Mouse (Mus musculus): Measurements from ENCODE around the gene Fus. TPM values are rescaled to one million over a fixed set of nuclear protein-coding genes. Genes with fewer than 3 reads are reported as not detected.
"Not testable (repeated sequence)": the region's sequence is repeated elsewhere in the genome, so short reads cannot be mapped to it uniquely, and the experiment has no call there.

Fus gene
- polyA plus RNA-seq, 1 experiment from 2014 or later, result 62.7 TPM

DNA sequence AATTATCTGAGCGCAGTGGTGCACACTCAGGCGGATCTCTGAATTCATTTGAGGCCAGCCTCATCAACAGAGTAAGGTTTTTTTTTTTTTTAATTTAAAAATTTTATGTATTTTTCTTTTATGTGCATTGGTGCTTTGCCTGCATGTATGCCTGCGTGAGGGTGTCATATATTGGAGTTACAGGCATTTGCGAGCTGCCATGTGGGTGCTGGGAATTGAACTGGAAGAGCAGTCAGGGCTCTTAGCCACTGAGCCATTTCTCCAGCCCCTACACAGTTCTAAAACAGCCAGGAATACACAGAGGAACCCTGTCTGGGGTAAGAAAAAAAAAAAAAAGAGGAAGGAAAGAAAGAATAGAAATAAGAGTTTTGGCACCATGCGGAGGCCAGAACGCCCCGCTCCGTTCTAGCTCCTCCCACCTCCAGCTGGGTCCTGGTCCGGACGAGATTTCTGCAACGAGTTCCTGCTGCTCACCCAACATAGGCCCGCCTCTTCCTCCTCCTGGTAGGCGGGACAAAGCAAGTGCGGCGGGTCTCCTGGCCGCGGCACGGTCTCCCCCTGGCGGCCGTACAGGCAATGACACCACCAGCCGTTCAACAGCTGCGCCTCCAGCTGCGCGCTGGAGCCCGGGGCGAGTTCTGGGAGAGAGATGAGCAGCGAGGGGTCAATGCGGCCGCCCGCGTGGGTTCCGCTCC, 32.1 kb upstream of the Fus start:
- Histone ChIP-seq H3K27ac (replicated peaks; ENCODE audit: low read depth, low read length) (no peak overlapping the region), H3K4me2 (ENCODE audit: low read depth, severe bottlenecking) (peak overlapping the region; percentile 96), H3K27me3 (ENCODE audit: control insufficient read depth, insufficient read depth, low read length) (peaks cover 2% of the 10 kb centered on the region; the same call in 1 of the 2 replicates), H3K4me3 (ENCODE audit: low read depth, low read length) (peak overlapping the region; percentile 72), H3K9me3 (ENCODE audit: control insufficient read depth, low read length) (no peaks in the 10 kb centered on the region), H3K9ac (ENCODE audit: low read length) (peak overlapping the region; percentile 75), H3K4me1 (ENCODE audit: control insufficient read depth, insufficient read depth, low read length) (0 out of 2 replicates have a peak, but pooled peaks cover 3% of the 10 kb centered on the region), H3K36me3 (ENCODE audit: control insufficient read depth, insufficient read depth, low read length) (no peaks in the 10 kb centered on the region)
- DNase-seq (ENCODE audit: low spot score) (peak; percentile 96), ATAC-seq (ENCODE audit: insufficient number of reproducible peaks, low FRiP score, low TSS enrichment, low read depth) (peak; percentile 93)
- WGBS, result 7% methylated on average over 32 of the region's 32 CpGs

DNA sequence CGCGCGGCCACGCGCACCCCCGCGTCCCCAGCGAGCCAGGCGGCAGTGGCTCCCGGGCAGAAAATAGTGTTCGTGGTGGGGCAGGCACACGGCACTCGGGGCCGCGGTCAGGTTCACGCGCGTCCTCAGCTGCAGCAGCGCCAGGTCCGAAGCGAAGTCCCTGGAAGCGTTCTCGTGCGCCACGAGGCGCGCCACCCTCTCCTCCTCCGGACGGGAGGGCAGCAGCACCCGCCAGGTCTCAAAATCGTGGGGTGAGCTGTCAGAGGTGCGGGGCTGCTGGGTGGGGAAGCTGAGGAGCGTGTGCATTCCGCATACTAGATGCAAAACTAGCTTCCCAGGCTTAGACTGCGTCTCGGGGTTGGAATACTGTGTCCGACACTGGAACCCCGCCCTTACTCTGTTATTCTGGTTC, 31.5 kb upstream of the Fus start:
- Histone ChIP-seq H3K27ac (replicated peaks; ENCODE audit: low read depth, low read length) (no peak overlapping the region), H3K9me3 (ENCODE audit: control insufficient read depth, low read length) (no peaks in the 10 kb centered on the region), H3K4me2 (ENCODE audit: low read depth, severe bottlenecking) (peak overlapping the region; percentile 96), H3K36me3 (ENCODE audit: control insufficient read depth, insufficient read depth, low read length) (no peaks in the 10 kb centered on the region), H3K4me3 (ENCODE audit: low read depth, low read length) (peak overlapping the region; percentile 72), H3K27me3 (ENCODE audit: control insufficient read depth, insufficient read depth, low read length) (no peaks in the 10 kb centered on the region), H3K4me1 (ENCODE audit: control insufficient read depth, insufficient read depth, low read length) (0 out of 2 replicates have a peak, but pooled peaks cover 3% of the 10 kb centered on the region), H3K9ac (ENCODE audit: low read length) (peak overlapping the region; percentile 75)
- no peak for DNase-seq (ENCODE audit: low spot score)
- WGBS, result 1% methylated on average over 36 of the region's 38 CpGs
- 0 out of 2 replicates have a peak, but pooled peaks have one; percentile 9 for ATAC-seq (ENCODE audit: insufficient number of reproducible peaks, low FRiP score, low TSS enrichment, low read depth)

DNA sequence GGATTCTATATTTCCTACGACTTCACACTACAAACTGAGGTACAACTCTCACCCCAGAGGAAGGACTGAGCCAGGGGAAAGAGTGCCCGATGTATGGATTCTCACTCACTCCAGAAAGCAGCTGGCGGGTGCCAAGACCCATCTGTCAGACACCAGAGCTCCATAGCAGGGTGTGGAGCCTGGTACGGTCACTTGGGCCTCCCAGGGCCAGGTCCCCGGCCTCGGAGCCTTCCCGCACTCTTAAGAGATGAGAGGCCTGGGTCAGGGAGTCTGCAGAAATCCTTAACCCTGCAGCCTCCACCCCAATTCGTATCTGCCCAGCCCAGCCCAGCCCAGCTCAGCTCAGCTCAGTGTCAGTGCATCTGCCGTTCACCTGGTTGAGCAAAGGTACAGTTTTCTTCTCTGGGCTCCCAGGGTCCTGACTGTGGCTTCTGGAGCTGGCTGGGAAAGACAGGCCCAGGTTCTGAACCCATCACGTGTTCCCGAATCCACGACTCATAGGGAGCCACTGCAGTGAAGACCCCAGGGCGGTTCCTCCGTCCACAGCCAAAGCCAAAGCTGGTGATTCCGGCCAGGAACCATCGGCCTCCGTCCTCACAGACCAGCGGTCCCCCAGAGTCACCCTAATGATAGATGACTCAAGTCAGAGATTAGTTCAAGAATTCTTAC, 30.9 kb upstream of the Fus start:
- H3K36me3 ChIP-seq (ENCODE audit: control insufficient read depth, insufficient read depth, low read length), result no peaks in the 10 kb centered on the region
- peak overlapping the region; percentile 75 for H3K9ac ChIP-seq (ENCODE audit: low read length)
- peak overlapping the region; percentile 96 for H3K4me2 ChIP-seq (ENCODE audit: low read depth, severe bottlenecking)
- no peak overlapping the region for H3K27ac ChIP-seq (replicated peaks; ENCODE audit: low read depth, low read length)
- H3K9me3 ChIP-seq (ENCODE audit: control insufficient read depth, low read length), result no peaks in the 10 kb centered on the region
- H3K27me3 ChIP-seq (ENCODE audit: control insufficient read depth, insufficient read depth, low read length), result no peaks in the 10 kb centered on the region
- ATAC-seq (ENCODE audit: insufficient number of reproducible peaks, low FRiP score, low TSS enrichment, low read depth) (no peak), DNase-seq (ENCODE audit: low spot score) (no peak)
- peak overlapping the region; percentile 72 for H3K4me3 ChIP-seq (ENCODE audit: low read depth, low read length)
- WGBS, result 54% methylated on average over 18 of the region's 18 CpGs
- 0 out of 2 replicates have a peak, but pooled peaks cover 3% of the 10 kb centered on the region for H3K4me1 ChIP-seq (ENCODE audit: control insufficient read depth, insufficient read depth, low read length)

DNA sequence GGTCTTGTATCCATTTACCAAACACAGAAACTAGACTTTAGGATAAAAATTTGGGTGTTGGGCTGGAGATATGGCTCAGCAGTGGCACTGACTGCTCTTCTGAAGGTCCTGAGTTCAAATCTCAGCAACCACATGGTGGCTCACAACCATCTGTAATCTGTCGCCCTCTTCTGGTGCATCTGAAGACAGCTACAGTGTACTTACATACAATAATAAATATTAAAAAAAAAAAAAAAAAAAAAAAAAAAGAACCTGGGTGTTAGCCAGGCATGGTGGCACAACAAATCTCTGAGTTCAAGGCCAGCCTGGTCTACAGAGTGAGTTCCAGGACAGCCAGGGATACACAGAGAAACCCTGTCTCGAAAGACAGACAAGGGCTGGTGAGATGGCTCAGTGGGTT, 25.2 kb upstream of the Fus start:
- 58% methylated on average over 2 of the region's 2 CpGs for WGBS
- not testable (repeated sequence) for DNase-seq (ENCODE audit: low spot score); H3K9me3 ChIP-seq (ENCODE audit: control insufficient read depth, low read length); H3K27ac ChIP-seq (replicated peaks; ENCODE audit: low read depth, low read length); H3K36me3 ChIP-seq (ENCODE audit: control insufficient read depth, insufficient read depth, low read length); H3K4me1 ChIP-seq (ENCODE audit: control insufficient read depth, insufficient read depth, low read length); H3K4me2 ChIP-seq (ENCODE audit: low read depth, severe bottlenecking); H3K9ac ChIP-seq (ENCODE audit: low read length); H3K4me3 ChIP-seq (ENCODE audit: low read depth, low read length); ATAC-seq (ENCODE audit: insufficient number of reproducible peaks, low FRiP score, low TSS enrichment, low read depth)
- peaks cover 18% of the 10 kb centered on the region for H3K27me3 ChIP-seq (ENCODE audit: control insufficient read depth, insufficient read depth, low read length)

DNA sequence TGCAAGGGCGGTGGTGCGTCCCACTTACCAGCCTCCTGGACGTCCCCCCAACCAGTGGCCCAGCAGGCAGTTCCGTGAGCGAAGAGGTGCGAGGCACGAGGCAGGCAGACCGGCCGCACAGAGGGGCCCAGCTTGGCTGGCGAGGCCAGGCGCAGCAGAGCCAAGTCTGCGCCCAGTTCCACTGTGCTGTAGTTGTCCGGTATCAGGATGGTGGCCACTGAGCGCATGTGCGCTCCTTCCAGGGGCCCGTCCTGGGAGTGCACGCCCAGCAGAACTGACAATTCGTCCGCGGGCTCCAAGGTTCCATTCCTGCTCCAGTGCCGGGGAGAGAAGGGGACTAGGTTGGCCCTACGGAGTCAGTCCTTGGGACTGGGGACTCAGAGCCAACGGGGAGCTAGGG, 22.6 kb upstream of the Fus start:
- DNase-seq (ENCODE audit: low spot score) (peak; percentile 38), ATAC-seq (ENCODE audit: insufficient number of reproducible peaks, low FRiP score, low TSS enrichment, low read depth) (no peak)
- Histone ChIP-seq H3K4me2 (ENCODE audit: low read depth, severe bottlenecking) (no peak overlapping the region), H3K27me3 (ENCODE audit: control insufficient read depth, insufficient read depth, low read length) (peaks cover 18% of the 10 kb centered on the region), H3K9ac (ENCODE audit: low read length) (no peak overlapping the region), H3K4me1 (ENCODE audit: control insufficient read depth, insufficient read depth, low read length) (no peaks in the 10 kb centered on the region), H3K36me3 (ENCODE audit: control insufficient read depth, insufficient read depth, low read length) (no peaks in the 10 kb centered on the region), H3K9me3 (ENCODE audit: control insufficient read depth, low read length) (no peaks in the 10 kb centered on the region), H3K4me3 (ENCODE audit: low read depth, low read length) (no peak overlapping the region), H3K27ac (replicated peaks; ENCODE audit: low read depth, low read length) (no peak overlapping the region)
- 11% methylated on average over 23 of the region's 23 CpGs for WGBS

DNA sequence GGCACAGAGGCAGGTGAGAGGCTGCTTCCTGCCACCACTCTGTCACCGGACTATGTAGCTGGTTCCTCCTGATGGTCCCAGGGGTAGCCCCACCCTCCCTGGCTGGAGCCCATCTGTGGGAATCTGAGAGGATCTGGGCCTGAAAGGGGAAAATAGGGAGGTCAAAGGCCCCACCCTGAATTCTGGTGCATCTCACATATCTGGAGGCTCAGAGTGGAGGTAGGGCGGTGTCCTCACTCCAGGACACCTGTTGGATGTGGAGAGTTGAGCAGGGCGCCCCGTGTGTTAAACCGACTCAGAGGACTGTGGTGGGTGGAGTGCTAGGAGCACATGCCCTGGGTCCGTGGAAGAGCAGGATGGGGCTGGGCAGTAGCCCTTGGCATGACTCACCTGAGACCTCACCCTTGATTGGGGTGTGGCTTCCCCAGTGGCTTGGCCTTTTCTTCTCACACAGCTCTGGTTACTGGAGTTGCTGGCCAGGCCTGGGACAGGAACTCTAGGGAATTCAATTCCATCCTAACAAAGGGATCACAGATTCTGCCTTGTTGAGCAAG, 20.7 kb upstream of the Fus start, which contains the start of gene Prss36:
Gene Prss36, minus strand, starts transcription at position 256 of the 554 bp plus-strand sequence.
- Histone ChIP-seq H3K4me2 (ENCODE audit: low read depth, severe bottlenecking) (no peak within 1 kb of the TSS), H3K4me3 (ENCODE audit: low read depth, low read length) (no peak within 1 kb of the TSS), H3K36me3 (ENCODE audit: control insufficient read depth, insufficient read depth, low read length) (no peaks in the 10 kb centered on the region), H3K9me3 (ENCODE audit: control insufficient read depth, low read length) (no peaks in the 10 kb centered on the region), H3K4me1 (ENCODE audit: control insufficient read depth, insufficient read depth, low read length) (no peaks in the 10 kb centered on the region), H3K9ac (ENCODE audit: low read length) (no peak within 1 kb of the TSS), H3K27me3 (ENCODE audit: control insufficient read depth, insufficient read depth, low read length) (peaks cover 18% of the 10 kb centered on the region), H3K27ac (replicated peaks; ENCODE audit: low read depth, low read length) (no peak within 1 kb of the TSS)
- WGBS, result 76% methylated on average over 6 of the region's 6 CpGs
- no peak for DNase-seq (ENCODE audit: low spot score)
- ATAC-seq (ENCODE audit: insufficient number of reproducible peaks, low FRiP score, low TSS enrichment, low read depth), result no peak

DNA sequence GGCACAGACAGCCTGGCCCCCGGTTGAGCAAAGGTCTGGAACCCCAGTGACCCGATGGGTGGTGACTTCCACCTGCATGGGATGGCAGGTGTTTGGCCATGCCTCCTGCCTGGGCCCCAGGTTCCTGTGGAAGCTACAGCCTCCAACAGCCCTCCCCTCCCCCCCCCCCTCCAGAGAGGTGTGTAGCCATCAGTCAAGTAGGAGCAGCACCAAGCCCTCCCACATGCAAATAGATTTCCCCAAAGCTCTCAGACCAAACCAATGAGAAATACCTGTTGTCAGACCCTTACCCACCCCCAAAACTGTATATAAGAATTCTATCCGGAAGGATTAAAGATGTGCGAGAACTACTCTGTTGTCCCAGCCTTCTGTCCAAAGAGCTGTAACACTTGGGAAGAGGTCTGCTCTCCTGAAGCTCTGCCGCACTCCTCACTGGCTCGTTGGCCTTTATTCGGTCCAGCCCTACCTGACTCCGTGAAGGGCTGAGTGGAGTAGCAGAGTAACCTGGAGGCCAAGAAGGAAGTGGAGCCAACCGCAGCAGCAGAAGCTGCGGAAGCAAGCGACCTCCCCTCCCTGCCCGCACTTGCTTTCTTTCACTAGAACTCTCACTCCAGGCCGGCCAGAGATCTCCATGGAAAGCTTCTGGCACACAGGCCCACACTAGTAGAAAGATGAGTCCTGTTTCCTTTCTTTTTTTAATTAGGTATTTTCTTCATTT, 14.2 kb upstream of the Fus start:
- H3K27ac ChIP-seq (replicated peaks; ENCODE audit: low read depth, low read length), result no peak overlapping the region
- 30% methylated on average over 13 of the region's 13 CpGs for WGBS
- H3K36me3 ChIP-seq (ENCODE audit: control insufficient read depth, insufficient read depth, low read length), result no peaks in the 10 kb centered on the region
- H3K4me1 ChIP-seq (ENCODE audit: control insufficient read depth, insufficient read depth, low read length), result no peaks in the 10 kb centered on the region
- DNase-seq (ENCODE audit: low spot score) (no peak), ATAC-seq (ENCODE audit: insufficient number of reproducible peaks, low FRiP score, low TSS enrichment, low read depth) (no peak)
- H3K27me3 ChIP-seq (ENCODE audit: control insufficient read depth, insufficient read depth, low read length), result no peaks in the 10 kb centered on the region
- no peak overlapping the region for H3K4me3 ChIP-seq (ENCODE audit: low read depth, low read length)
- H3K9me3 ChIP-seq (ENCODE audit: control insufficient read depth, low read length), result no peaks in the 10 kb centered on the region
- H3K9ac ChIP-seq (ENCODE audit: low read length), result no peak overlapping the region
- no peak overlapping the region for H3K4me2 ChIP-seq (ENCODE audit: low read depth, severe bottlenecking)

DNA sequence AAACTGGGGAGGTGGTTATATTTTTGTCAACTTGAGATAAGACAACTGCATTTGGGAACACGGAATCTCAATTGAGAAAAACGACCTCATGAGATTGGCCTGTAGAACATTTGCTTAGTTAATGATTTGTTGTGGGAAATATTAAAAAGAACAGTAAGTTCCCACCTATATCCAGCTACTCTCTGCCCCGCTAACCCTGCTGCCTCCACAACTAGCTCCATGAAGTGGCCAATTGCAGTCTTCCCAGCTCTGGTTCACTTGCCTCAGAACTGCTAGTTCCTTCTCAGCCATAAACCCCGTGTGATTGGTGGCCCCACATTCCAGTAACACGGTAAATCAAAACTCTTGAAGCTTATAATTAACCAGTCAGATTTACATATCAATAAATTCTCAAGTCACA, 7.9 kb upstream of the Fus start:
- H3K27ac ChIP-seq (replicated peaks; ENCODE audit: low read depth, low read length), result no peak overlapping the region
- no peak overlapping the region for H3K4me2 ChIP-seq (ENCODE audit: low read depth, severe bottlenecking)
- ATAC-seq (ENCODE audit: insufficient number of reproducible peaks, low FRiP score, low TSS enrichment, low read depth), result no peak
- no peak for DNase-seq (ENCODE audit: low spot score)
- no peak overlapping the region for H3K9ac ChIP-seq (ENCODE audit: low read length)
- H3K36me3 ChIP-seq (ENCODE audit: control insufficient read depth, insufficient read depth, low read length), result no peaks in the 10 kb centered on the region
- H3K4me3 ChIP-seq (ENCODE audit: low read depth, low read length), result no peak overlapping the region
- H3K27me3 ChIP-seq (ENCODE audit: control insufficient read depth, insufficient read depth, low read length), result no peaks in the 10 kb centered on the region
- WGBS, result 67% methylated on average over 5 of the region's 5 CpGs
- H3K9me3 ChIP-seq (ENCODE audit: control insufficient read depth, low read length), result no peaks in the 10 kb centered on the region
- H3K4me1 ChIP-seq (ENCODE audit: control insufficient read depth, insufficient read depth, low read length), result no peaks in the 10 kb centered on the region
